ENCODE assay signal across 11 mouse cellular contexts in genomic region chr2:181146976-181147545, GRCm38 (mm10). TPM values are rescaled to one million over a fixed set of nuclear protein-coding genes. Genes with fewer than 3 reads are reported as not detected.
DNase-seq lines count a peak whose midpoint lies in the region; ATAC-seq lines count a peak whose summit lies in the region.
"Had no signal": no experiment of that assay in that cellular context is flagged by ENCODE, and none has a peak within 500 bp of the region (broad histone marks: within the 10 kb centered on the region; RNA-seq: fewer than 3 reads in every experiment).

No protein-coding gene starts in this region.

- peak overlapping the region; percentile 93 for H3K4me2 ChIP-seq in kidney, embryonic 14.5 days (replicated peaks; ENCODE audit: low read depth, low read length)
- peak overlapping the region; percentile 94 for H3K4me2 ChIP-seq in forebrain, embryonic 12.5 days
- H3K4me2 ChIP-seq in limb, embryonic 12.5 days: peak overlapping the region; percentile 92

- peak overlapping the region; percentile 41; the same call in 1 of the 2 replicates for H3K4me3 ChIP-seq in kidney, embryonic 14.5 days (ENCODE audit: low read length)
- H3K4me3 ChIP-seq in forebrain, embryonic 12.5 days (replicated peaks): peak overlapping the region; percentile 52
- H3K4me3 ChIP-seq in limb, embryonic 12.5 days (replicated peaks): peak overlapping the region; percentile 49

- H3K27ac ChIP-seq in kidney, embryonic 14.5 days (ENCODE audit: low read depth, low read length): no peak overlapping the region
- no peak overlapping the region for H3K27ac ChIP-seq in forebrain, embryonic 12.5 days
- no peak overlapping the region for H3K27ac ChIP-seq in limb, embryonic 12.5 days

- no peaks in the 10 kb centered on the region for H3K4me1 ChIP-seq in kidney, embryonic 14.5 days (ENCODE audit: control insufficient read depth, insufficient read depth, low read length)
- peaks cover 14% of the 10 kb centered on the region for H3K4me1 ChIP-seq in forebrain, embryonic 12.5 days
- peaks cover 13% of the 10 kb centered on the region; the same call in 1 of the 2 replicates for H3K4me1 ChIP-seq in limb, embryonic 12.5 days (replicated peaks)

- no peak for ATAC-seq in kidney, embryonic 14.5 days (ENCODE audit: low FRiP score, low TSS enrichment)
- ATAC-seq in forebrain, embryonic 12.5 days (ENCODE audit: low FRiP score): no peak
- ATAC-seq in limb, embryonic 12.5 days (ENCODE audit: insufficient number of reproducible peaks, insufficient read depth, low FRiP score, low TSS enrichment, low read depth): no peak

- DNase-seq in kidney, postnatal 10 days: no peak
- DNase-seq in brain, adult 2 months (ENCODE audit: low read depth, low spot score): peak; percentile 58
- no peak for DNase-seq in left cerebral cortex, postnatal 4 days
- no peak for DNase-seq in left cerebral cortex, postnatal 10 days (ENCODE audit: extremely low spot score in 1 of 2, low spot score in 2 of 2)
- no peak for DNase-seq in thymus, postnatal 36 days
- DNase-seq: layer of hippocampus, adult 9-11 months; right cerebral cortex, postnatal 25 days had no signal

- intact Hi-C loops in left cerebral cortex, postnatal 4 days (cut with DNase I): no loop called here
- intact Hi-C loops in left cerebral cortex, postnatal 10 days (cut with DNase I): no loop called here

- H3K9ac ChIP-seq in kidney, embryonic 14.5 days (ENCODE audit: low read depth, low read length): no peak overlapping the region
- H3K9ac ChIP-seq in forebrain, embryonic 12.5 days: 0 out of 2 replicates have a peak overlapping the region, but pooled peaks have one; percentile 54
- no peak overlapping the region for H3K9ac ChIP-seq in limb, embryonic 12.5 days (replicated peaks)

- peaks cover 27% of the 10 kb centered on the region for H3K27me3 ChIP-seq in kidney, embryonic 14.5 days (ENCODE audit: control insufficient read depth, insufficient read depth, low read length)
- H3K27me3 ChIP-seq in forebrain, embryonic 12.5 days: peaks cover 61% of the 10 kb centered on the region
- peaks cover 92% of the 10 kb centered on the region for H3K27me3 ChIP-seq in limb, embryonic 12.5 days

- WGBS in kidney, embryonic 14.5 days: 41% methylated on average over 4 of the region's 4 CpGs
- 54% methylated on average over 4 of the region's 4 CpGs for WGBS in forebrain, embryonic 12.5 days
- 44% methylated on average over 4 of the region's 4 CpGs for WGBS in limb, embryonic 12.5 days

- H3K36me3 ChIP-seq in kidney, embryonic 14.5 days (ENCODE audit: control insufficient read depth, insufficient read depth, low read length): no peaks in the 10 kb centered on the region
- no peaks in the 10 kb centered on the region for H3K36me3 ChIP-seq in forebrain, embryonic 12.5 days (replicated peaks)
- H3K36me3 ChIP-seq in limb, embryonic 12.5 days: no peaks in the 10 kb centered on the region

- H3K9me3 ChIP-seq in kidney, embryonic 14.5 days (ENCODE audit: control insufficient read depth, low read length): no peaks in the 10 kb centered on the region
- H3K9me3 ChIP-seq in forebrain, embryonic 12.5 days: no peaks in the 10 kb centered on the region
- no peaks in the 10 kb centered on the region for H3K9me3 ChIP-seq in limb, embryonic 12.5 days

RNA-seq across cellular contexts. Expression of gene Eef1a2, which starts 9.8 kb away (rescaled TPM):
- polyA plus RNA-seq in kidney, embryonic 14.5 days (2014; fragmentation: Nextera tagmentation; extraction: Ambion mirVana): not detected in 2 replicates
- polyA plus RNA-seq in forebrain, embryonic 12.5 days (2016; fragmentation: Nextera tagmentation; extraction: Ambion mirVana): 1.1 and 1.4 TPM in 2 replicates
- polyA plus RNA-seq in limb, embryonic 12.5 days (2016; fragmentation: Nextera tagmentation; extraction: Ambion mirVana): 0.10 TPM in 1 of 2 replicates, not detected in the other
- total RNA-seq in left cerebral cortex, postnatal 4 days (2021): 100 to 1,000 TPM; 399 to 423 TPM
- total RNA-seq in left cerebral cortex, postnatal 10 days (2021): 100 to 1,000 TPM; 898 to 906 TPM
- total RNA-seq: megakaryocyte-erythroid progenitor cell, adult 5-6 weeks had no signal

RNA-seq across cellular contexts. Expression of gene Kcnq2, which starts 12.0 kb away (rescaled TPM):
- not detected in 2 replicates for polyA plus RNA-seq in kidney, embryonic 14.5 days (2014; fragmentation: Nextera tagmentation; extraction: Ambion mirVana)
- polyA plus RNA-seq in forebrain, embryonic 12.5 days (2016; fragmentation: Nextera tagmentation; extraction: Ambion mirVana): 28.6 and 30.0 TPM in 2 replicates
- 0.26 and 0.46 TPM in 2 replicates for polyA plus RNA-seq in limb, embryonic 12.5 days (2016; fragmentation: Nextera tagmentation; extraction: Ambion mirVana)
- 100 to 1,000 TPM; 191 to 195 TPM for total RNA-seq in left cerebral cortex, postnatal 4 days (2021)
- total RNA-seq in left cerebral cortex, postnatal 10 days (2021): 100 to 1,000 TPM; 178 to 181 TPM
- total RNA-seq: megakaryocyte-erythroid progenitor cell, adult 5-6 weeks had no signal

RNA-seq across cellular contexts. Expression of gene Ppdpf, which starts 40.0 kb away (rescaled TPM):
- polyA plus RNA-seq in kidney, embryonic 14.5 days (2014; fragmentation: Nextera tagmentation; extraction: Ambion mirVana): 387 and 477 TPM in 2 replicates
- polyA plus RNA-seq in forebrain, embryonic 12.5 days (2016; fragmentation: Nextera tagmentation; extraction: Ambion mirVana): 483 and 484 TPM in 2 replicates
- 424 and 433 TPM in 2 replicates for polyA plus RNA-seq in limb, embryonic 12.5 days (2016; fragmentation: Nextera tagmentation; extraction: Ambion mirVana)
- total RNA-seq in left cerebral cortex, postnatal 4 days (2021): 100 to 1,000 TPM; 132 to 140 TPM
- 100 to 1,000 TPM; 111 to 117 TPM for total RNA-seq in left cerebral cortex, postnatal 10 days (2021)

RNA-seq across cellular contexts. Expression of gene Ptk6, which starts 55.5 kb away (rescaled TPM):
- polyA plus RNA-seq in kidney, embryonic 14.5 days (2014; fragmentation: Nextera tagmentation; extraction: Ambion mirVana): not detected in 2 replicates
- not detected in 2 replicates for polyA plus RNA-seq in forebrain, embryonic 12.5 days (2016; fragmentation: Nextera tagmentation; extraction: Ambion mirVana)
- not detected in 2 replicates for polyA plus RNA-seq in limb, embryonic 12.5 days (2016; fragmentation: Nextera tagmentation; extraction: Ambion mirVana)
- total RNA-seq in left cerebral cortex, postnatal 4 days (2021): not detected
- total RNA-seq in left cerebral cortex, postnatal 10 days (2021): not detected
- total RNA-seq: megakaryocyte-erythroid progenitor cell, adult 5-6 weeks had no signal

Comparison
In these comparisons a context has a peak if more than half of its experiments do, and no peak if none do; other contexts are left out.
1. RNA of gene Kcnq2, which starts 12.0 kb away (polyA plus RNA-seq): 28.6 to 30.0 TPM in forebrain, embryonic 12.5 days; 0.26 to 0.46 TPM in limb, embryonic 12.5 days and not detected in kidney, embryonic 14.5 days; every median in the first group is over 10 times any median in the second.
2. Peak in every context shown above with its lines, with median percentiles within 50 percentile points of each other: H3K4me2 ChIP-seq and H3K4me3 ChIP-seq.